In the genomic region with DNA sequence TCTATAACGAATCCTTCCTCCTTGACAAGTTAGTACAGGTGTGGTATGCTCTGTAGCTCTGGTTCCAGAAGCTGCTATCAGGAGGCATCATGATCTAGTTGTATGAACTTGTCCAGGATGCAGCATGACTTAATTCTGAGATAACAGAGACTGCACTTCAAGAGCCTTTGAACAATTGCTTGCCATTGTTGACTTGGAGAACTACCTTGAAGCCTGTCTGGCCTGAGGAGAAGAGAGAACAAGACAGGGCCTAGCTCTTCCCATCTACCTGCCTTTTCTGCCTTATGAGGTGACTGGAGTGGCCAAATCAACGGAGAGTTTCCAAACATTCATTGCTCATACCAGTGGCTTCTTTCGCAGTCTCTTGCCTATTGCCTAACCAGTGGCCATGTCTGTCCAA, we compare ENCODE assay signal across 18 mouse cellular contexts.
"Had no signal": no experiment of that assay in that cellular context is flagged by ENCODE, and none has a peak within 500 bp of the region (broad histone marks: within the 10 kb centered on the region; RNA-seq: fewer than 3 reads in every experiment).

No protein-coding gene starts in this region.

- H3K4me1 ChIP-seq: kidney, embryonic 15.5 days; liver, embryonic 12.5 days; neural tube, embryonic 13.5 days; stomach, embryonic 15.5 days had no signal

- H3K9ac ChIP-seq: kidney, embryonic 15.5 days; liver, embryonic 12.5 days; lung, embryonic 14.5 days; midbrain, embryonic 12.5 days; neural tube, embryonic 13.5 days; stomach, embryonic 15.5 days had no signal

- H3K27me3 ChIP-seq: kidney, embryonic 15.5 days; liver, embryonic 12.5 days; midbrain, embryonic 12.5 days; neural tube, embryonic 13.5 days; stomach, embryonic 15.5 days had no signal

- H3K4me3 ChIP-seq: kidney, embryonic 15.5 days; liver, embryonic 12.5 days; midbrain, embryonic 12.5 days; myocyte; neural tube, embryonic 13.5 days; stomach, embryonic 15.5 days had no signal

- DNase-seq: kidney, adult 11 months; kidney, adult 8-10 months; kidney, postnatal 10 days; kidney, postnatal 36 days; lung, embryonic 14.5 days; retina, postnatal 1 day; right cerebral cortex, postnatal 25 days; spleen, adult 18-20 months; thymus, postnatal 25 days had no signal

- H3K27ac ChIP-seq: kidney, embryonic 15.5 days; liver, embryonic 12.5 days; macrophage; midbrain, embryonic 12.5 days; neural tube, embryonic 13.5 days; stomach, embryonic 15.5 days had no signal

- ATAC-seq: liver, embryonic 12.5 days; lung, postnatal 0 days; midbrain, embryonic 16.5 days had no signal

- H3K36me3 ChIP-seq: midbrain, embryonic 12.5 days; neural tube, embryonic 13.5 days had no signal

- H3K4me2 ChIP-seq: kidney, embryonic 15.5 days; liver, embryonic 12.5 days; lung, embryonic 14.5 days; midbrain, embryonic 12.5 days; neural tube, embryonic 13.5 days; stomach, embryonic 15.5 days had no signal

- H3K9me3 ChIP-seq: kidney, embryonic 15.5 days; liver, embryonic 12.5 days; midbrain, embryonic 12.5 days; neural tube, embryonic 13.5 days; stomach, embryonic 15.5 days had no signal
